11 mouse cellular contexts compared by ENCODE assay signal in the genomic region with DNA sequence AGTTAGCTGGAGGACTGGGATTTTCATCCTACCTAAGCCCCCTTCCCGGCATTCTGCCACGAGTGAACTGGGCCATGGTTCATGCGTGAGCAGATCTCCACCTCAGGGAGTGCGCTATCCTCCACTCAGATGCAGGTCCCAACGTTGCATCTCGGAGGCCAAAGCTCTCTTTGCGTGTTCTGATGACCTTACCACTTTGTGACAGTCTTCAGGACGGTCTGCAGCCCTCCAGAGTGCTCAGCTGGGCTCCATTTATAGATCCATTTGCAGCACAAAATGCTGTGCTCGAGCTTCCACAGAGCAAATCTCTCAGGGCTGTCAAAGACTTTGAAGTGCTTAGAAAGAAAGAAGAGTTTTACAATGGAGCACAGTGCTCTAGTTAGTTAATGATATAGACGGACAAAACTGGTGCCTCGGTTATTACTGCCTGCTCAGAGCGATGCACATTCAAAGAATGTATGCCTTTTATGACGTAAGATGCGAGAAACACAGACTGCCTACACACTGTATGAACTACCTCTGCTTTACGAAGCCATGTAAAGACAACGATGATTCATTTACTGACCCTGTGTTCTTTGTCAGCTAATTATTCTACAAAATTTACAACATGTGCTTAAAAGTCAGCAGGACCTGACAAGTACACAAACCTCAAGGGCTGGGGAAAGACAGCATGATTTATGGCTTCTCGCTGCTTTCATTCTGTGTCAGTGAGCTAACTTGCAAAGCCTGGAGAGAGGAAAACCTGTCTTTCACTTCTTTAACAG.
DNase-seq lines count a peak whose midpoint lies in the region; ATAC-seq and TF ChIP-seq lines count a peak whose summit lies in the region.
"Had no signal": no experiment of that assay in that cellular context is flagged by ENCODE, and none has a peak within 500 bp of the region (broad histone marks: within the 10 kb centered on the region; RNA-seq: fewer than 3 reads in every experiment).

No protein-coding gene starts in this region.

- TF ChIP-seq CTCF in liver, postnatal 0 days (IDR thresholded peaks at IDR 0.05; ENCODE audit: low read depth) = no peak

- TF ChIP-seq EP300 in liver, postnatal 0 days (IDR thresholded peaks at IDR 0.05; ENCODE audit: low read depth) = no peak

- H3K4me1 ChIP-seq in kidney, embryonic 15.5 days = peaks cover 14% of the 10 kb centered on the region
- peaks cover 5% of the 10 kb centered on the region; the same call in 1 of the 2 replicates for H3K4me1 ChIP-seq in neural tube, embryonic 11.5 days (ENCODE audit: control insufficient read depth, insufficient read depth, low read length)
- no peaks in the 10 kb centered on the region for H3K4me1 ChIP-seq in liver, postnatal 0 days (ENCODE audit: insufficient read depth)
- H3K4me1 ChIP-seq: liver, embryonic 13.5 days had no signal

- no peak overlapping the region for H3K9ac ChIP-seq in kidney, embryonic 15.5 days
- no peak overlapping the region for H3K9ac ChIP-seq in neural tube, embryonic 11.5 days (ENCODE audit: low read length)
- no peak overlapping the region for H3K9ac ChIP-seq in liver, postnatal 0 days (replicated peaks)
- H3K9ac ChIP-seq: liver, embryonic 13.5 days had no signal

- H3K4me2 ChIP-seq in kidney, embryonic 15.5 days = peak overlapping the region; percentile 43
- peak overlapping the region; percentile 33 for H3K4me2 ChIP-seq in neural tube, embryonic 11.5 days (ENCODE audit: low read depth)
- H3K4me2 ChIP-seq in liver, postnatal 0 days (ENCODE audit: low read depth, low read length) = no peak overlapping the region
- H3K4me2 ChIP-seq: liver, embryonic 13.5 days had no signal

- no peak for DNase-seq in kidney, postnatal 10 days
- DNase-seq in embryo, embryonic 9.5 days (ENCODE audit: extremely low spot score) = peak; percentile 47
- DNase-seq in hindlimb bud, embryonic 11.5 days (ENCODE audit: extremely low spot score, low read depth, low spot score) = peak; percentile 97
- DNase-seq in neural tube, embryonic 11.5 days (ENCODE audit: low spot score) = peak; percentile 47
- DNase-seq in gastrocnemius, postnatal 4 days (ENCODE audit: low spot score in 2 of 2) = no peak
- no peak for DNase-seq in liver, postnatal 0 days
- DNase-seq in right cerebral cortex, postnatal 25 days = no peak
- DNase-seq: kidney, adult 2 months; liver, embryonic 13.5 days had no signal

- no peak overlapping the region; the same call in 1 of the 2 replicates for H3K4me3 ChIP-seq in kidney, embryonic 15.5 days (replicated peaks)
- H3K4me3 ChIP-seq in neural tube, embryonic 11.5 days (ENCODE audit: low read depth, low read length) = no peak overlapping the region
- no peak overlapping the region for H3K4me3 ChIP-seq in liver, postnatal 0 days (ENCODE audit: low read depth, low read length)
- H3K4me3 ChIP-seq: liver, embryonic 13.5 days had no signal

- no peak overlapping the region for H3K27ac ChIP-seq in kidney, embryonic 15.5 days
- no peak overlapping the region for H3K27ac ChIP-seq in neural tube, embryonic 11.5 days (ENCODE audit: low read depth, low read length)
- H3K27ac ChIP-seq in liver, postnatal 0 days (ENCODE audit: low read depth) = no peak overlapping the region
- H3K27ac ChIP-seq: liver, embryonic 13.5 days had no signal

- H3K27me3 ChIP-seq in kidney, embryonic 15.5 days = no peaks in the 10 kb centered on the region
- no peaks in the 10 kb centered on the region for H3K27me3 ChIP-seq in neural tube, embryonic 11.5 days (ENCODE audit: control insufficient read depth, insufficient read depth, low read length)
- H3K27me3 ChIP-seq in liver, postnatal 0 days (ENCODE audit: insufficient read depth, low read length) = no peaks in the 10 kb centered on the region
- H3K27me3 ChIP-seq: liver, embryonic 13.5 days had no signal

- H3K36me3 ChIP-seq in kidney, embryonic 15.5 days = no peaks in the 10 kb centered on the region
- no peaks in the 10 kb centered on the region for H3K36me3 ChIP-seq in neural tube, embryonic 11.5 days (ENCODE audit: control insufficient read depth, insufficient read depth, low read length)
- H3K36me3 ChIP-seq in liver, postnatal 0 days (replicated peaks; ENCODE audit: insufficient read depth, low read length) = no peaks in the 10 kb centered on the region
- H3K36me3 ChIP-seq: G1E; liver, embryonic 13.5 days had no signal

- 18% methylated on average over 17 of the region's 17 CpGs for WGBS in kidney, embryonic 15.5 days
- 13% methylated on average over 17 of the region's 17 CpGs for WGBS in neural tube, embryonic 11.5 days
- 52% methylated on average over 17 of the region's 17 CpGs for WGBS in liver, postnatal 0 days (ENCODE audit: insufficient replicate concordance)

- 0 out of 2 replicates have a peak, but pooled peaks cover 2% of the 10 kb centered on the region for H3K9me3 ChIP-seq in kidney, embryonic 15.5 days (replicated peaks)
- H3K9me3 ChIP-seq in neural tube, embryonic 11.5 days (ENCODE audit: control insufficient read depth, low read length) = no peaks in the 10 kb centered on the region
- no peaks in the 10 kb centered on the region for H3K9me3 ChIP-seq in liver, postnatal 0 days (ENCODE audit: low read length)
- H3K9me3 ChIP-seq: liver, embryonic 13.5 days had no signal

- peak; percentile 83 for ATAC-seq in kidney, embryonic 15.5 days (replicated peaks; ENCODE audit: low FRiP score)
- ATAC-seq in neural tube, embryonic 11.5 days (ENCODE audit: insufficient read depth, low FRiP score, low TSS enrichment) = peak; percentile 90
- ATAC-seq in liver, postnatal 0 days = no peak

Comparison
In these comparisons a context has a peak if more than half of its experiments do, and no peak if none do; other contexts are left out.
1. DNase-seq: peak in embryo, embryonic 9.5 days (single experiment), hindlimb bud, embryonic 11.5 days (single experiment) and neural tube, embryonic 11.5 days (single experiment); none in kidney, postnatal 10 days (single experiment), gastrocnemius, postnatal 4 days (0 of 2), liver, postnatal 0 days (single experiment) and right cerebral cortex, postnatal 25 days (single experiment).